Mouse (Mus musculus) neutrophil, adult 83 days (primary cell): ENCODE results near the gene Npl. TPM values are rescaled to one million over a fixed set of nuclear protein-coding genes. Genes with fewer than 3 reads are reported as not detected.

Source experiments
- total RNA-seq, 2 experiments: library from RNA; stranded (reverse); gene quantifications; one replicate each; pipeline ENCODE4 v1.2.4; 2023

Npl gene
- 1 to 10 TPM; 3.0 to 3.2 TPM for total RNA-seq

DNA sequence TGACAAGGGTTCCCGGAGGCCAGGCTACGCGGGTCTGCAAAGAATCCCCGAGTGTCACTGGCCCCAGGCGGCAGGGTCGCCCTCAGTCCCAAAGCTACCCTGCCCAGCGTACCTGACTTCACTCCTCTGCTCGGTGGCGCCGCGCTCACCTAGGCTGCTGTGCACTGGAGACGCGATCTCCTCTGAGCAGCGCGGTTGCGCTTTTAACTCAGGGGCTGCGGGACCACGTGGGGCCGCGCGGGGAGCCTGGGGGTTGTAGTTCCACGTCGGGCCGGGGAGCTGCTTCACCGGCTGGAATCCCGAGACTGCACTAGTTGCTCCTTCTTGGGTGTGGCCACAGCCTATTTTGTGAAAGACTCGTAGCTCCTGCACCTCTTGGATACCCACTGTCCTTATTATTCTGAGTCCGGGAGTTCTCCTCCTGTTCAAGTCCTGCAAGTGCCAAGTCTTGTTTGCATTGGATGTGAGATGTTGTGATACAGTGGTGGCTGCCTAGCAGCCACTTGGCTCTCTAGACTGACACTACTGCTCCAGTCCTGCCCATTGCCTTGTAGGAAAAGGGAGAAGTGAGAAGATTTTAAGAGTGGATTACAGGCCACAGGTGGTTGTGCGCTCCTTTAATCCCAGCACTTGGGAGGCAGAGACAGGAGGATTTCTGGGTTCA is at the start of gene Npl:
Gene Npl (minus strand): TSS at position 510 of the 664 bp plus-strand sequence.

DNA sequence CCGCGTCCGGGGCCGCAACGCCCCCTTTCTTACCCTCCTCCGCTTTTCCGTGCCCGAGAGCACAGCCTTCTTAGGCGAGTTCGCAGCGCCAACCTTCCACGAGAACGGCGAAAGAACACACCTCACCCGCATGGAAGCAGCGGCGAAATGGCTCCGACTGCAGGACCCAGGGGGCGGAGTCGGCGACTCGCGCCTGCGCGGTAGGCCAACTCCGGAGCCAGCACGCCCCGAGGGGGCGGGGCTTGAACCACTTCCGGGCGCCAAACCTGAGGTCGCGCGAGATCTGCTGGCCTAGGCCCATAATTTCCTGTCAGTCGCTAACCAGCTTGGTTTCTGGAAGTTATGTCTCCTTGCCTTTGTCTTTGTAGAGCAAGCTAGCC is 62.4 kb downstream of the Npl start, which contains the start of gene Dhx9:
Gene Dhx9 (minus strand): TSS at position 161 of the 380 bp plus-strand sequence.

Other genes starting within 250 kb of the Npl start
- 1 to 10 TPM; 1.0 to 1.9 TPM for gene Lamc1, start 217.3 kb downstream of the Npl start, total RNA-seq
- gene Shcbp1l, start 124.9 kb downstream of the Npl start, total RNA-seq = under 1 TPM in 1 of 2 experiments, not detected in 1; 0.35 TPM
- gene Dhx9, start 62.4 kb downstream of the Npl start, total RNA-seq = 10 to 100 TPM; 91.9 to 93.1 TPM
- under 1 TPM in 1 of 2 experiments, not detected in 1; 0.04 TPM for gene Rgs8, start 103.0 kb upstream of the Npl start, total RNA-seq
- under 1 TPM; 0.24 to 0.40 TPM for gene Rgs16, start 190.3 kb upstream of the Npl start, total RNA-seq
- 10 to 100 TPM; 77.6 to 93.3 TPM for gene Rnasel, start 199.4 kb upstream of the Npl start, total RNA-seq